Mouse (Mus musculus) small intestine, adult 2 months (tissue): ENCODE data around the gene Gtsf1l. TPM values are rescaled to one million over a fixed set of nuclear protein-coding genes. Genes with fewer than 3 reads are reported as not detected.

Experiments used
- H3K27ac ChIP-seq: fragments of 200-500 bp; 2 replicates; pipeline ENCODE4 v1.5.1; 2012; ENCODE audit warnings: low read depth, low read length, control low read depth, inconsistent platforms; ENCODE audit not compliant: insufficient read depth
- H3K27me3 ChIP-seq: fragments of 200-500 bp; 2 replicates; pipeline ENCODE4 v1.6.1; 2012; ENCODE audit warnings: mild to moderate bottlenecking, moderate library complexity, low read length, inconsistent platforms; ENCODE audit not compliant: control insufficient read depth, insufficient read depth
- H3K36me3 ChIP-seq: fragments of 200-500 bp; 2 replicates; pipeline ENCODE4 v1.6.1; 2012; ENCODE audit warnings: mild to moderate bottlenecking, low read length, control low read depth, inconsistent platforms; ENCODE audit not compliant: control insufficient read depth, insufficient read depth
- H3K4me1 ChIP-seq: fragments of 200-500 bp; 2 replicates; pipeline ENCODE4 v1.6.1; 2012; ENCODE audit warnings: low read length, inconsistent platforms, mixed read lengths; ENCODE audit not compliant: control insufficient read depth, insufficient read depth, insufficient read length
- H3K4me3 ChIP-seq: fragments of 200-500 bp; 2 replicates; pipeline ENCODE4 v1.5.1; 2012; ENCODE audit warnings: low read depth, mild to moderate bottlenecking, control low read depth, inconsistent platforms, low read length, moderate library complexity
- CTCF ChIP-seq: fragments of 200-500 bp; IDR thresholded peaks from 2 replicates; pipeline ENCODE4 v1.5.1; 2012; ENCODE audit warnings: low read depth, mild to moderate bottlenecking, control low read depth, inconsistent platforms, low read length, moderate library complexity, mixed read lengths; ENCODE audit not compliant: insufficient replicate concordance, insufficient read length; ENCODE audit errors: extremely low read depth
- POLR2A ChIP-seq: fragments of 200-500 bp; IDR thresholded peaks from 2 replicates; pipeline ENCODE4 v1.6.1; 2012; ENCODE audit warnings: low read depth, mild to moderate bottlenecking, control low read depth, inconsistent platforms, low read length, moderate library complexity
- WGBS: fragments of 180-500 bp; shearing (Covaris S2); methylation state at CpG from one replicate; pipeline ENCODE4 v1.1.7; 2018; 5-methylcytosine and 5-hydroxymethylcytosine counted together
- polyA plus RNA-seq: library from polyadenylated mRNA; depleted of rRNA; stranded (reverse); fragments of >200 nt; gene quantifications from 2 replicates; pipeline ENCODE4 v1.2.3, GENCODE M21; 2012

Gene Gtsf1l
- polyA plus RNA-seq, 1 experiment = not detected

- H3K27me3 ChIP-seq = peaks cover 4% of the 10 kb centered on the region; the same call in 1 of the 2 replicates
- H3K36me3 ChIP-seq = no peaks in the 10 kb centered on the region
- no peak for TF ChIP-seq CTCF
- TF ChIP-seq POLR2A = no peak
- WGBS = 65% methylated on average over 15 of the region's 15 CpGs
- H3K4me1 ChIP-seq = peaks cover 3% of the 10 kb centered on the region
- H3K27ac ChIP-seq = peak overlapping the region; percentile 16
- H3K4me3 ChIP-seq = no peak overlapping the region
These were observed 33.1 kb upstream of the Gtsf1l start for GRCm38 (mm10) chr2:163120626-163121352.

- no peak for TF ChIP-seq CTCF
- TF ChIP-seq POLR2A = no peak
- WGBS = 68% methylated on average over 16 of the region's 16 CpGs
These were observed 24.0 kb upstream of the Gtsf1l start for GRCm38 (mm10) chr2:163111413-163112201.

GRCm38 (mm10) chr2:163110706-163111105, 23.1 kb upstream of the Gtsf1l start:
- TF ChIP-seq CTCF = no peak
- no peak for TF ChIP-seq POLR2A
- WGBS = 97% methylated on average over 1 of the region's 1 CpGs
- H3K27ac ChIP-seq = no peak overlapping the region
- no peaks in the 10 kb centered on the region for H3K36me3 ChIP-seq
- H3K27me3 ChIP-seq = no peaks in the 10 kb centered on the region
- H3K4me3 ChIP-seq = no peak overlapping the region
- H3K4me1 ChIP-seq = no peaks in the 10 kb centered on the region

More at GRCm38 (mm10) chr2:163111413-163112201, 24.0 kb upstream of the Gtsf1l start:
- H3K4me3 ChIP-seq = no peak overlapping the region
- H3K27me3 ChIP-seq = no peaks in the 10 kb centered on the region
- no peaks in the 10 kb centered on the region for H3K36me3 ChIP-seq
- H3K27ac ChIP-seq = no peak overlapping the region
- H3K4me1 ChIP-seq = no peaks in the 10 kb centered on the region

- no peaks in the 10 kb centered on the region for H3K27me3 ChIP-seq
- TF ChIP-seq CTCF (no peak), POLR2A (no peak)
These were observed 20.7 kb upstream of the Gtsf1l start for GRCm38 (mm10) chr2:163108385-163108784.

GRCm38 (mm10) chr2:163104086-163104770, 16.6 kb upstream of the Gtsf1l start:
- Histone ChIP-seq H3K4me3 (no peak overlapping the region), H3K4me1 (no peaks in the 10 kb centered on the region; the same call in 1 of the 2 replicates), H3K27me3 (no peaks in the 10 kb centered on the region), H3K36me3 (no peaks in the 10 kb centered on the region), H3K27ac (no peak overlapping the region; the same call in 1 of the 2 replicates)
- no peak for TF ChIP-seq POLR2A
- no peak for TF ChIP-seq CTCF
- 84% methylated on average over 13 of the region's 13 CpGs for WGBS

More at GRCm38 (mm10) chr2:163108385-163108784, 20.7 kb upstream of the Gtsf1l start:
- WGBS = 83% methylated on average over 9 of the region's 9 CpGs
- no peaks in the 10 kb centered on the region for H3K4me1 ChIP-seq
- no peak overlapping the region for H3K4me3 ChIP-seq
- no peaks in the 10 kb centered on the region for H3K36me3 ChIP-seq
- H3K27ac ChIP-seq = no peak overlapping the region

GRCm38 (mm10) chr2:163102900-163103653, 15.4 kb upstream of the Gtsf1l start:
- Histone ChIP-seq H3K27me3 (no peaks in the 10 kb centered on the region), H3K36me3 (no peaks in the 10 kb centered on the region), H3K27ac (peak overlapping the region; percentile 37; the same call in 1 of the 2 replicates), H3K4me3 (no peak overlapping the region), H3K4me1 (no peaks in the 10 kb centered on the region; the same call in 1 of the 2 replicates)
- WGBS = 41% methylated on average over 18 of the region's 18 CpGs
- TF ChIP-seq CTCF (no peak), POLR2A (no peak)
